Mouse (Mus musculus): ENCODE data around the gene Tbc1d14.

The Tbc1d14 gene

GRCm38 (mm10) chr5:36553886-36554285 lies 39.2 kb downstream of the Tbc1d14 start:
- no peak for DNase-seq (ENCODE audit: low spot score in 2 of 2)

- no peak for DNase-seq (ENCODE audit: low spot score in 2 of 2)
Measured at GRCm38 (mm10) chr5:36553056-36553606, 39.9 kb downstream of the Tbc1d14 start.

GRCm38 (mm10) chr5:36552391-36552790 lies 40.7 kb downstream of the Tbc1d14 start:
- DNase-seq (ENCODE audit: low spot score in 2 of 2) = no peak

GRCm38 (mm10) chr5:36549243-36549642 lies 43.8 kb downstream of the Tbc1d14 start:
- no peak for DNase-seq (ENCODE audit: low spot score in 2 of 2)

- no peak for DNase-seq (ENCODE audit: low spot score in 2 of 2)
Measured at GRCm38 (mm10) chr5:36544765-36545164, 48.3 kb downstream of the Tbc1d14 start.

- no peak for DNase-seq (ENCODE audit: low spot score in 2 of 2)
Measured at GRCm38 (mm10) chr5:36540928-36541327, 52.1 kb downstream of the Tbc1d14 start.

- DNase-seq (ENCODE audit: low spot score in 2 of 2) = peak in 1 of 2 experiments; percentile 76
Measured at GRCm38 (mm10) chr5:36538576-36539187, 54.4 kb downstream of the Tbc1d14 start.

GRCm38 (mm10) chr5:36536424-36536823 lies 56.7 kb downstream of the Tbc1d14 start:
- no peak for DNase-seq (ENCODE audit: low spot score in 2 of 2)

- no peak for DNase-seq (ENCODE audit: low spot score in 2 of 2)
Measured at GRCm38 (mm10) chr5:36535438-36536176, 57.5 kb downstream of the Tbc1d14 start.

- no peak for DNase-seq (ENCODE audit: low spot score in 2 of 2)
Measured at GRCm38 (mm10) chr5:36534455-36535030, 58.5 kb downstream of the Tbc1d14 start.

- DNase-seq (ENCODE audit: low spot score in 2 of 2) = peak; percentile 84 to 95
Measured at GRCm38 (mm10) chr5:36530129-36530751, 62.8 kb downstream of the Tbc1d14 start.

GRCm38 (mm10) chr5:36529698-36530097 lies 63.4 kb downstream of the Tbc1d14 start:
- DNase-seq (ENCODE audit: low spot score in 2 of 2) = no peak

GRCm38 (mm10) chr5:36526921-36527320 lies 66.2 kb downstream of the Tbc1d14 start:
- no peak for DNase-seq (ENCODE audit: low spot score in 2 of 2)

- no peak for DNase-seq (ENCODE audit: low spot score in 2 of 2)
Measured at GRCm38 (mm10) chr5:36526274-36526673, 66.8 kb downstream of the Tbc1d14 start.

- no peak for DNase-seq (ENCODE audit: low spot score in 2 of 2)
Measured at GRCm38 (mm10) chr5:36525216-36525615, 67.9 kb downstream of the Tbc1d14 start.

- no peak for DNase-seq (ENCODE audit: low spot score in 2 of 2)
Measured at GRCm38 (mm10) chr5:36523219-36523703, 69.8 kb downstream of the Tbc1d14 start.

- no peak for DNase-seq (ENCODE audit: low spot score in 2 of 2)
Measured at GRCm38 (mm10) chr5:36522782-36523181, 70.3 kb downstream of the Tbc1d14 start.

GRCm38 (mm10) chr5:36519751-36520150 lies 73.3 kb downstream of the Tbc1d14 start:
- no peak for DNase-seq (ENCODE audit: low spot score in 2 of 2)

- DNase-seq (ENCODE audit: low spot score in 2 of 2) = no peak
Measured at GRCm38 (mm10) chr5:36517596-36517995, 75.5 kb downstream of the Tbc1d14 start.

GRCm38 (mm10) chr5:36515558-36515957 lies 77.5 kb downstream of the Tbc1d14 start:
- DNase-seq (ENCODE audit: low spot score in 2 of 2) = no peak

- DNase-seq (ENCODE audit: low spot score in 2 of 2) = no peak
Measured at GRCm38 (mm10) chr5:36515126-36515525, 78.0 kb downstream of the Tbc1d14 start.

- no peak for DNase-seq (ENCODE audit: low spot score in 2 of 2)
Measured at GRCm38 (mm10) chr5:36510956-36511355, 82.1 kb downstream of the Tbc1d14 start.

All from left cerebral cortex, adult 9 months (tissue).